Mouse (Mus musculus): Measurements from ENCODE around the gene Gcn1l1.

Gene Gcn1l1

DNA sequence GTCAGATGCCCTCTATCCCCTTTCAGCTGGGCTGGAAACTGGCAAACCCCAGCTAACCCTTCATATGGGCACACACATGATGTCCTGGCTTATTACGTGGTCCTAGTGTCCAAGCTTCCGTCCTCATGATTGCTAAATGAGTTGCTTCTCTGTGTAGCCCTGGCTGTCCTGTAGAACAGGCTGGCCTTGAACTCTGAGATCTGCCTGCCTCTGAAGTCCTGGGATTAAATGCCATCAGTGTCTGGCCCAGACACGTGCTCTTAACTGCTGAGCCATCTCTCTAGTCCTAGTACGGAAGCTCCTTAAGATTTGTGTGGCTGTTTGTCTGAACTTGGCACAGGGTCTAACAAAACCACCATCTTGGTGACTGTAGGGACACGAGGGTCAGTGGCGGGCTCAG lies 38.5 kb downstream of the Gcn1l1 start:
- in situ Hi-C loops (cut with MboI, MseI): no loop called here

DNA sequence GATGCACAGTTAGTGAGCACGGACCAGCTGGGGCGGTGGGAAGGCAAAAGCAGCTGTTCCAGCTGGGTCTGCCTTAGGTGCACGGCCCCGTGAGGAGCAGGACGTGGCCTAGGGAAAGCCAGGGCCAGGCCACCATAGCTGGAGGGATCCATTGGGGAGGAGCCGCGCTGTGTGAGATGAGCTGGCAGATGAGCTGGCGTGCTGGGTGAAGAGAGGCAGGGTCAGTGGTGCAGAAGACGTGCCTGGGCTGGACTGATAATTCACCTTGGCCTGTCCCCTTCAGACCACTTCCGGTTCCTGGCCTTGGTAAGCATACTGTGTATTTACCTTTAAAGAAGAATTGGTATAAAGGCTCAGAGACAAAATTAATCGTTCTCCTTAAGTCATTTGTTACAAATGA lies 46.5 kb downstream of the Gcn1l1 start:
- in situ Hi-C loops (cut with MboI, MseI): loop anchor here (5.0 kb wide), 1 partner anchor 44 kb away; the partner anchor contains the start of gene Gcn1l1

DNA sequence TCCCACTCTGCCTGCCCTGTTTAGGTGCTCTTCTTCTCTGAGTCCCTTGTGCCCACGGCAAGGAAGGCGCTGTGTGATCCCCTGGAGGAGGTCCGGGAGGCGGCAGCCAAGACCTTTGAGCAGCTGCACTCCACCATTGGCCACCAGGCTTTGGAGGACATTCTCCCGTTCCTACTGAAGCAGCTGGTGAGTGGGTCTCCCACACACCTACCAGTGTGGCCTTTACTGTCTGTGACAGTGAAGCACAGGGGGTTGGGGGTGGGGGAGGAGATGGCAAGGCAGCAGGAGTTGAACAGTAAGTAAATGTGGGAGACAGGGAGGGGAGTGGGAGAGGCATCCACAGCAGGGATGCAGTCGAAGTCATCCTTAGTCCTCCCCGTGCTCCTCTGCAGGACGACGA lies 48.3 kb downstream of the Gcn1l1 start:
- in situ Hi-C loops (cut with MboI, MseI): loop anchor here (5.0 kb wide), 1 partner anchor 46 kb away; the partner anchor contains the start of gene Gcn1l1

DNA sequence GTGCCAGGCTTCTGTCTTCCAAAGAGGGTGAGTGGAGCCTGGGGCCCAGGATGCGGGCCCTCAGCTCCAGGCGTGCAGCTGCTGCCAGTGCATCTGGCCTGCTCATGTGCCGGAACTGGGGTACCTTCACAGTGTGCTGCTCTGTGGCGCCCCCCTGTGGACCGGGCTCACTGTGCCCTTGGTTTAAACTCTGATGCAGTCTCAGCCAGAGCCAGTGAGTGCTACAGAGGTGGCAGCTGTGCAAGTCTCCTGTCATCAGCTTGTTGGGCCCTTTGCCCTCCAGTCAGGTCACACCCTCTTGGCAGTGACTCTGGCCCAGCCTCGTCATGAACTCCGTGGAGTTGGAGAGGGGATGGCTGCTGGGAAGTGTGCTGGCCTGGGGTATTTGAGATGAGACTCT lies 49.9 kb downstream of the Gcn1l1 start:
- in situ Hi-C loops (cut with MboI, MseI): loop anchor here (5.0 kb wide), 1 partner anchor 48 kb away; the partner anchor contains the start of gene Gcn1l1

DNA sequence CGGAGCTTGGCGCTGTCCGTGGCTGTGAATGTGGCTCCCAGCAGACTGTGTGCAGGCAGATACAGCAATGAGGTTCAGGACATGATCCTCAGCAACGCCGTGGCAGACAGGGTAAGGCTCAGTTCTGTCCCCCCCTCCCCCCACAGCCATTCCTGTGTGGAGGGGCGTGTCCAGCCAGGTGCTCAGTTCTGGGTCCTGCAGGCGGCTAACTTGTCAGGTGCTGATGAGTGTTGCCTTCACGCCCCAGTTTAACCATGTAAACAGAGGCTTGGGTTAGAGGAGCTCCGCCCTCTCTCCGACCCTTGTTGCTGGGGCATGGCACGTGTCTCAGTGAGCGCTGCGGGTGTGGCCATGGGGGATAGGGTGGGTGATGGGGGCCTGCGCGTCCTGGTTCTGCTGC lies 54.6 kb downstream of the Gcn1l1 start:
- in situ Hi-C loops (cut with MboI, MseI): no loop called here

DNA sequence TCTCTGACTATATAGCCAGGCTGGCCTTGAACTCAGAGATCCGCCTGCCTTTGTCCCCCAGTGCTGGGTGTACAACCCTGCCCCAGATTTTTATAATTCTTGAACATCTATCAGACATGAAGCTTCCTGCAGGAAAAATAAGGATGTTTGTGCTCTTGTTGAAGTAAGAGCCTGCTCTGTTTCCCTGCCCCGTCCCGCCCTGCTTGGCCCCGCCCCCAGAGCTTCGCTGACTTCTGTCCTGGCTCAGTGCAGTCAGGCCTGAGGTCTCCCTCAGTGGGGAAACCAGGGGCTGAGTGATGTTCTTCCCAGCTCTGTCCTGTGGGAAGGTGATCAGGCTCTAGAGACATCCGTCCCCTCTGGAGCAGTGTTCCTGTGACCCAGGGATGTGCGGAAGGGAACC lies 57.6 kb downstream of the Gcn1l1 start:
- in situ Hi-C loops (cut with MboI, MseI): no loop called here

DNA sequence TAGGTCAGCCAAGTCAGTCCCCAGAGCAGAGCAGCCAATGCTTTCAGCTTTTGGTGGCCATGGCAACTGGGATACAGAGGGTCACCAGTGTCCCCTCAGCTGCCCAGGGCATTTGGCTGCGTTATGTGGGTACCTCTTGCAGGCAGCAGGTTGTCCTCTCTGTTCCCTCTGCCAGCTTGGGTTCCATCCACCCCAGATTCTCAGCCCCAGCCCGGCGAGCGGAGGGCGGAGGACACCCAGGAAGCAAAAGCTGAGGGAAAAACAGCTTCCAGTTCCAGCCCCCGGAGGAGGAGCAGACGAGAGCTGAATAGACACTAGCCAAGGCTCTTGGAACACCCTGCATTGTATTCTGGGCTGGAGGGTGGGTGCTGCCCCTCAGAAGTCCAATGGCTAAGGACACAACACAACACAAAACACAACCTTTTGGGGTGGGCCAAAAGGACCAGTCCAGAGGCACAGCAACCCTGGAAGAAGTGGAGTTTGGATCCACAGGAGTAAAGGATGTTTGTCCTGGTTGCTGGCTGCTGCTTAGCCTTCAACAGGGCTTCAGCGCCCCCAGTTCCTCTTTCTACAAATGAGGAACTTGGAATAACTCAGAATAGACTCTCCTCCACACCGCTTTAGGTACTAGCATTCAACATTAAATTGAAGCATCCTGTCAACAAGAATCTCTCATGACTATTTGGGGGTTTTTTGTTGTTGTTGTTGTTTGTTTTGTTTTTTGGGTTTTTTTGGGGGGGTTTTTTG lies 58.8 kb downstream of the Gcn1l1 start:
- in situ Hi-C loops (cut with MboI, MseI): no loop called here

DNA sequence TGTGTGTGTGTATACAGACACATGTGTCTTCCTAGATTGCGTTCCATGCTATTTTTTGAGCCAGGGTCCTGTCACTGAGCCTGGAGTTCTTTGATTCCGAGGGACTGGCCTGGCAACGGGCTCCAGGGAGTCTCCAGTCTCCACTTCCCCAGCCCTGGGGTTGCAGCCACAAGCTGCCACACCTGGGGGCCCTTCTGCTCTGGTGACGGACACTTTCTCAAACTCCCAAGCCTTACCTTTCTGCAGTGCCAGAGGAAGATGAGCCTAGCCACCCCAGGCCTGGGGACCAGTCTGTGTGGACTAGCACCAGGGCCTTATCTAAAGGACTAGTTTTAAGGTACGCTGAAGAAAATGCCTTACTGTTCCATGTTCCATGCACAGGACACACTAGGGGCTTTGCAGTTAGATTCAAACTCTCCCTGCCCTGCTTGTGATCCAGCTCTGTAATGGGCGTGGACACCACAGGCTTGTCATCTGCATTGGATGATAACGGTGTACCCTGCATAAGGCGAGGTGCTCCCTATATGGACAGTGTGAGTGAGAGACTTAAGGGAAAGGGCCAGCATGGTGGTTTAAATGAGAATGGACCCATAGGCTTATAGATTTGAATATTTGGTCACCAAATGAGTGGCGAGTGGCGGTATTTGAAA lies 61.3 kb downstream of the Gcn1l1 start:
- in situ Hi-C loops (cut with MboI, MseI): no loop called here

DNA sequence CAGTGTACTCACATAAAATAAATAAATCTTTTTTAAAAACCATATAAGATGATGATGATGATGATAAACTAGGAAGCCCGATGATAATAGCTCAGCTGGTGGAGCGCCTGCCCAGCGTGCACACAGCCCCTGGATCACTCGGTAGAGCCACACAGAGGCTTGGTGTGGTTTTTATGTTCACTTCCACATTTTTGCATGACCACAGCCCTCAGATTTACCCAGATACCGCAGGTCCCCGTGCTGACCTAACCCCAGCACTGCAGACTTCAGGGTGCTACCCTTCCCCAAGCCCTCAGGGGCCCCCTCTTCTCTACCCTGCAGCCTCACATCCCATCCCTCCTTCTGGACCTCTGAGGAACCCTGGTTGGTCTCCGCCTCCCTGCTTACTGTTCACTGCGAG lies 63.0 kb downstream of the Gcn1l1 start:
- in situ Hi-C loops (cut with MboI, MseI): no loop called here

DNA sequence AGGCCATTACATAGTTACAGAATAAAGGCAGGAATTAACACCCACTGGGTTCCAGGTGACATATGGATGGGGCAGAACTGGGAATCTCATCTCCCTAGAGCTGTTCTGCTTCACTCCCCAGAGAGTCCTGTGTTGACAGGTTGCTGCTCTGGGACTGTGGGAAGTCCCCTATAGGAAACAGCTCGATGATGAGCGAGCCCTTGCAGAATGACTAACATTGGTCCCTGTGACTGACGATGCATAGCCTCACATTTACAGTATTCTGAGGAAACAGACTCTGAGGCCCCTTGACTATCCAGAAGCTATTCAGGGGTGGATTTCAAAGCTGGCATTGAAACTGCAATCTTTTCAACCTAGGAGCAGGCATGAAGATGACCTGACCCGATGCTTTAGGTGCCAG lies 64.6 kb downstream of the Gcn1l1 start:
- in situ Hi-C loops (cut with MboI, MseI): no loop called here

DNA sequence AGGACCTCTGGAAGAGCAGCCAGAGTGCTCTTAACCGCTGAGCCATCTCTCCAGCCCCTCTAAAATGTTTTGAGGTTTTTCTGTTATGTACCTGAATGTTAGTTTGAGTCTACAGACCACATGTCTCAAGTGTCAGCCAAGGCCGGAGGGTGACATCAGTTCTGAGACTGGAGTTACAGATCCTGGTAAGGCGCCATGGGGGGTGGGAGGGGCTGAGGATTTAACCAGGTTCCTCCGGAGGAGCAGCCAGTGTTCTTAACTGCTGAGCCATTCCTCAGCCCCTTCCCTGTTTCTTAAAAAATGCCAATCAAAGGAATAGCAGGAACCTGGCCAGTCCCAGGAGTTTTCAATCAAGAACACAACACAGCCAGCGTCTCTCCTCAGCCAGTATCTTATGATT lies 65.2 kb downstream of the Gcn1l1 start:
- in situ Hi-C loops (cut with MboI, MseI): no loop called here

DNA sequence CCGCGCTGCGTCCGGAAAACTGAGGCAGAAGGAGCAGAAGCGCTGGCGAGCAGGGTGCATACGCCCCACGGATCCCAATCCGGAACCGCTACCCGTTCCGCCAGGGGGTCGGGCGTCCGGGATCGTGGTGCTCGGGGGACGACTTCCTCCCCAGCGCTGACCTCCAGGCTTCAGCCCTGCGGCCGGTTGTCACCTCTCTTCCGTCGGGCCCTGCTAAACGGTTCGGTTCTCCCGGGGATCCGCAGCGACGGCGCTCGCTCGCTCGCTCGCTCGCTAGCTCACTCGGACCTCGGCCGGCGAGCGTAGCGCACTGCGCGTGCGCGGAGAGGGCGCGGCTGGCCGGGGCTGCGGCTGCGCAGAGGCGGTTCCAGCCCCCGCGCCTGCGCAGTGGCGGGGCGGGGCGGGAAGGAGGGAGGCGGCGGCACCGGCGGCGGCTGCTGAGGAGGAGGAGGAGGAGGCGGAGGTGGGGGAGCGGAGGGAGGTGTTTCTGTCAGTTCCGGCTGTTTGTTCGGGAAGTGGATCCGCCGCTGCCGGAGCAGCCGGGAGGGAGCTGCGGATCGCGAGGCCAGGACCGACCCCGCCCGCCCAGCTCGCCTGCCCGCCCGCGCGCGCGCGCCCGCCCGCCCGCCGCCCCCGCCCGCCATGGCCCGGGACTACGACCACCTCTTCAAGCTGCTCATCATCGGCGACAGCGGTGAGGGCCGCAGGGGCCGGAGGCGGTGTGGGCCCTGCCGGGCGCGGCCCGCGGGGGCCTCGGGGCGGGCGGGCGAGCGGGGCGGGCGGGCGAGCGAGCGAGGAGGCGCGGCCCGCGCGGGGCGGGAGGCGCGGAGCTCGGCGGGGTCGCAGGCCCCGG lies 66.7 kb downstream of the Gcn1l1 start, which contains the start of gene Rab35:
Gene Rab35 (plus strand): TSS at position 404 of the 853 bp plus-strand sequence.
- in situ Hi-C loops (cut with MboI, MseI): no loop called here

DNA sequence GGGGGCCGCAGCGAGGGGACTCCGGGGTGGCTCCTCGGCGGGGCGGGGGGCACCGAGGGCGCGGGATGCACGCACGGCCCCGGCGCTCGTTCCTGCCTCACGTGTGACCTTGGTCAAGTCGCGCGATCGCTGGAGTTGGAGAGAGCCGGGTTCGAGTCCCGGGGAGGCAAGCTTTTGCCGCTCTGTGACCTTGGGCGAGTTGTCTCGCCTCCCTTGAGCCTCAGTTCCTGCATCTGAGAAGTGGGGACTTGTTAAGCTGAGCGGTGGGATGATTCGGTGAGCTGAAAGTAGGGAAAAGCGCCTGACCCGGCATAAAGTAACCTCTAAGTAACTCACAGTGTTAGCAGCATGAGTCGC lies 67.3 kb downstream of the Gcn1l1 start:
- in situ Hi-C loops (cut with MboI, MseI): no loop called here

DNA sequence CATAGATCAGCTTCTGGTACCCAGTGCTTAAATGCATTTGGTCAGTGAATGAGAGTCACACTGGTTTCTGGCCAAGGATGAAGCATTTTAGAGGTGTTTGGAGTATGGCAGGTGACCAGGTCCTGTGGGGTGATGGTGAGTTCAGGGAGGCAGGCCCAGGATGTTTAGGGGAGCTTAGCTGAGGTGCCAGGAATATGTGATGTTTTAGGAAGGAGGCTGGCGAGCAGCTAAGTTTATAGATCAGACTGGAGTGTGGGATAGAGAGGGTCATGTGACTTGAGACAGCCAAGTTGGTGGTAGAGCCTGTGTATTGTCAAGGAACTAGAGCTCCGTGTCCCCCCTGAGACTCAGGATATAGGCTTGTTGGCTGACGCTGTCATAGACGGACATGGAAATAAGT lies 68.0 kb downstream of the Gcn1l1 start:
- in situ Hi-C loops (cut with MboI, MseI): no loop called here

DNA sequence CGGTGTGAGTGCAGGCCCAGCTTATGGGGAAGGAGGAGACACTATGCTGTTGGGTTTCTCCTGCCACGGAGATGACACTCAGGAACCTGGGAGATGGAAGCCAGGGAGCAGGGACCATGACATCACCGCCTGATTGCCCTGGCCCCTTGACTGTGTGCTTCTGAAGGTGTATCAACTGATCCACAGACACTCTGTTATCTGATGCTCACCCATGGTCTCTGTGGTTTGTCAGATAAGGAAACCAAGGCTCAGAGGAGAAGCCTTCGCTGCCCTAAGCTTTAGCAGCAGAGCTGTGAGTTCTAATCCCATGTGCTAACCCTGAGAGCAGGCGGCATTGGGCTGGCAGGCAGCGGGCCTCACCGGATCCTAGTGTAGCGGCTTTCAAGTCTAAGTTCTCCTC lies 69.0 kb downstream of the Gcn1l1 start:
- in situ Hi-C loops (cut with MboI, MseI): no loop called here

DNA sequence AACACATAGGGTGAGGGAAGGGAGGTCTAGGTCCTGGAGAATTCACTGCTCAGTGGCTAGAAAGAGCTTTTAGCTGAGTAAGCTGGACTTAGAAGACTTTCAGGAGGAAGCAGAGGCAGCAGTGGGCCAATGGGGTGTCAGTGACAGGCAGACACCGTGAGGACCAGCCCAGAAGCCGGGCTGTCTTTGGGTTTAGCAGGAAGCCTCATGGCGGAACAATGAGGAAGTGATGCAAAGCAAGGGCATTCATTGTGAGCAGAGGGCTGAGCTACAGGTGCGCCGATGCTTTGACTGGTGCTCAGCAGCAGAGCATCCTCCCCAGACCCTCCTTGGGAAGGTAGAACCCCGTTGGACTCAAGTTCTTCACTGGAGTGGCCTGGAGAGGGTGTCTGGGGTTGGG lies 70.5 kb downstream of the Gcn1l1 start:
- in situ Hi-C loops (cut with MboI, MseI): no loop called here

DNA sequence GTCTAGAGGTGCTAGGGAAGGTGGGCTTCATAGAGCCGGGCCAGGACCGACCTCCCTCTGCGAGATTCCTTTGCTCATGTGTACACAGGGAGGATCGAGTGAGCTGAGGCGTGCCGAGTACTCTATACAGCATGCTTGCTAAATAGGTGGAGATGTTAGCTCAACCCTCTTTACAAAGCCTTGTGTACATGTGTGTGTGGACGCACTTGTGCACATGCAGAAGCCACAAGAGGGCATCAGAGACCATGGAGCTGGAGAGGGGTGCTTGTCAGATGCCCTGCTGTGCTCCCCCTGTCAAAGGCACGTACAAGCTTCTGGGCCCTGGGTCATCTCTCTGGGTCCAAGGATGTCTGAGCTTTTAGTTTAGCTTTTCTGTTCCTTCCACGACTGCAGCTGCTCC lies 79.1 kb downstream of the Gcn1l1 start:
- in situ Hi-C loops (cut with MboI, MseI): no loop called here

DNA sequence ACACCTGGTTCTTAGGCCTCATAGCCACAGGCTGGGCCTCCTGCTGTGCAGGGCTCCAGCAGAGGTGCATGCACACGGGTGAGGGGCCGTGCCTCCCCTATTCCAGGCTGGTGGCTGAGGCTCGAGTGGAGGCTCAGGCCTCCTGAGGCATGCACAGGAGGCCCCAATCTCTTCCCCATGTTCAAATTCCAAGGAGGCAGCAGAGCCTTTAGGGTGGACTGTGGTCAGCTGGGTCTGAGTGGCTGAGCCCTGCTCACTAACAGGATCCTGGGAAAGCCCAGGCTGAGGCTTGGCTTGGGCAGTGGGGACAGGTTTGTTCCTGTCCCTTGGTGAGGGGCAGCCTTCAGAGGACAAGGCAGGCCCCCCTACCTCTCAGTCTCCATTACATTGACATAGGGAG lies 83.8 kb downstream of the Gcn1l1 start:
- in situ Hi-C loops (cut with MboI, MseI): no loop called here

DNA sequence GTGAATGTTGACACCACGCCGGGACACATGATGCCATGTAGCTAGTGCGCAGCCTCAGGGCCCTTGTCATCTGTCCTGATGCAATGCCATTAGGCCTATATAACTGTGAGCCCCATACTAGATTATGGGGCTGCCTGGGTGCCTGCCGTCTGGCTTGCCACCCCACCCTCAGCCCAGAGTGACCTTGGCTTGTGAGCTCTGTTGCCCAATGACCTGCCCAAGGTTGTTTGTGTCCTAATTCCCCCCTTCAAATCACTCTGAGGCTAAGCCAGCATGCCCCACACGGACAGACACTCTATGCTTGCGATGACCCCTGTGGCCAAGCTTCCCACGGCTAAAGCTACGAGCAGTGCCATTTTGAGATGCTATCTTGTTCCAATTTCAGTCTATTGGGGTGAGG lies 84.6 kb downstream of the Gcn1l1 start:
- in situ Hi-C loops (cut with MboI, MseI): no loop called here

DNA sequence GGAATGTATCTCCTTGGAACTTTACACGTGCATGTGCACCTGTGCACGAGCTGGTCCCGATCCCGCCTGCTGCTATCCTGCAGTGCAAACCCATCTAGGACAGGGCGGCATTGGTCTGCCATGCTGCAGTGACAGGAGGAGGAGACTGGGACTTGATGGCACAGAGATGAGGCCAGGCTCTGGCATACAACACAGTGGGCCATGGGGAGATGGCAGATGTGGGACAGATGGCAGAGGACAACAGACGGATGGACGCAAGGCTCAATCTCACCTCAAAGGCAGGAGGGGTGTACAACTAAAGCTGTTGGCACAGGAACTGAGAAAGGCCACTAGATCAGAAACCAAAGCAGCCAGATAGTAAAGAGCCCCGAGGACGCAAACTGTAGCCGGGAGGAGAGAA lies 85.8 kb downstream of the Gcn1l1 start:
- in situ Hi-C loops (cut with MboI, MseI): no loop called here

DNA sequence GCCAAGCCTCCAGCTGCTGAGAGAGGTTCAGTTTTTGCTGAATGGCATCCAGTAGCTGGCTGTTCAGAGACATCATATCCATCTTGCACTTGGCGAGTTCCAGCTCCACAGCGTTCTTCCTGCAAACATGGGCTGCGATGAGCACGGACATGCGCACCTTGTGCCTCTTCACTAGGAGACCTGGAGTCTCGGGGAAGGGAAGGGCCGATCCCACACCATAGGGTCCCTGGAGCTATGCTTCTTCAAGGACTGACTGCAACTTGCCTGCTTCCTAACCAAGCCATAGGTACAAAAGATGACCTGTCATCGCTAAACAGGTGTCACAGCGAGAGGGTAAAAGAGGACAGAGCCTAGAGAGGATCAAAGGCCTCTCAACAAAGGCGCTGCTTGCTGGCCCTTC lies 86.8 kb downstream of the Gcn1l1 start:
- in situ Hi-C loops (cut with MboI, MseI): no loop called here

Data from regulatory T cell (primary cell).